21 mouse cellular contexts compared by ENCODE assay signal in the genomic region with DNA sequence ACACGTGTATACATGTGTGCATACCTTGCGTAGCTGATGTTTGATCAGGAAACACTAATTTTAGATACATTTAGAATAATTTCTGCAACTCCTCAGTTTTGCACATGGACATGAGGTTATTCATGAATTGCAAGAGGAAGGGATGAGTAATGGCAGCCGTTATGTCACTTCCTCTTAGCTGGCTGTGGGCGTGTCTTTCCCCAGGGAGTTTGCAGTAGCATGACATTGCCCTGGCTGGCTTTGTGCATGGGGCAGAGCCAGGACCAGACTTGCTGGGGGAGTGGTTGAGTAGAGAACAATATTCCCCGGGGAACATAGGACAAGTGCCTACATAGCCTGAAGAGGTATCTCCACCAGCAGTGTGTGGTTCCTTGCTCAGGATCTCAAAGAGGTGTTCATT.
"Had no signal": no experiment of that assay in that cellular context is flagged by ENCODE, and none has a peak within 500 bp of the region (broad histone marks: within the 10 kb centered on the region; RNA-seq: fewer than 3 reads in every experiment).

No protein-coding gene starts in this region.

- DNase-seq: kidney, postnatal 10 days; kidney, postnatal 36 days; layer of hippocampus, postnatal 36 days; left cerebral cortex, postnatal 4 days; liver, postnatal 0 days; lung, postnatal 10 days; lung, postnatal 36 days; midbrain, embryonic 14.5 days; right cerebral cortex, postnatal 4 days; thymus, adult 2 months; thymus, postnatal 14 days; thymus, postnatal 4 days had no signal

- H3K4me3 ChIP-seq: kidney, embryonic 15.5 days; left cerebral cortex, adult 2 months; limb, embryonic 12.5 days; limb, embryonic 15.5 days; lung, embryonic 15.5 days had no signal

- ATAC-seq: liver, postnatal 0 days had no signal

- H3K27me3 ChIP-seq: kidney, embryonic 15.5 days; limb, embryonic 12.5 days; limb, embryonic 15.5 days; lung, embryonic 15.5 days had no signal

- H3K36me3 ChIP-seq: kidney, embryonic 15.5 days; limb, embryonic 12.5 days; limb, embryonic 15.5 days; lung, embryonic 15.5 days had no signal

- H3K9me3 ChIP-seq: kidney, embryonic 15.5 days; limb, embryonic 12.5 days; limb, embryonic 15.5 days; lung, embryonic 15.5 days had no signal

- H3K4me2 ChIP-seq: kidney, embryonic 15.5 days; limb, embryonic 12.5 days; limb, embryonic 15.5 days; liver, embryonic 11.5 days; lung, embryonic 15.5 days; midbrain, embryonic 11.5 days had no signal

- H3K27ac ChIP-seq: kidney, embryonic 15.5 days; left cerebral cortex, adult 2 months; limb, embryonic 12.5 days; limb, embryonic 15.5 days; liver, embryonic 14.5 days; lung, embryonic 15.5 days; stomach, postnatal 0 days had no signal

- H3K9ac ChIP-seq: kidney, embryonic 15.5 days; limb, embryonic 12.5 days; limb, embryonic 15.5 days; liver, embryonic 14.5 days; liver, postnatal 0 days; lung, embryonic 15.5 days had no signal
